Mouse (Mus musculus): Measurements from ENCODE around the gene Gm43064. TPM values are rescaled to one million over a fixed set of nuclear protein-coding genes. Genes with fewer than 3 reads are reported as not detected.
"Not testable (repeated sequence)": the region's sequence is repeated elsewhere in the genome, so short reads cannot be mapped to it uniquely, and the experiment has no call there.

Gene Gm43064
- polyA plus RNA-seq, 1 experiment from 2014 or later, result not detected

GRCm38 (mm10) chr3:103787225-103787624 lies 22.1 kb upstream of the Gm43064 start:
- Histone ChIP-seq H3K9me3 (no peaks in the 10 kb centered on the region), H3K27ac (no peak overlapping the region), H3K4me3 (no peak overlapping the region), H3K27me3 (ENCODE audit: insufficient read depth, poor library complexity, severe bottlenecking) (no peaks in the 10 kb centered on the region), H3K4me1 (peaks cover 24% of the 10 kb centered on the region), H3K36me3 (no peaks in the 10 kb centered on the region)
- 73% methylated on average over 7 of the region's 7 CpGs for WGBS
- no peak for DNase-seq (ENCODE audit: low spot score)

DNA sequence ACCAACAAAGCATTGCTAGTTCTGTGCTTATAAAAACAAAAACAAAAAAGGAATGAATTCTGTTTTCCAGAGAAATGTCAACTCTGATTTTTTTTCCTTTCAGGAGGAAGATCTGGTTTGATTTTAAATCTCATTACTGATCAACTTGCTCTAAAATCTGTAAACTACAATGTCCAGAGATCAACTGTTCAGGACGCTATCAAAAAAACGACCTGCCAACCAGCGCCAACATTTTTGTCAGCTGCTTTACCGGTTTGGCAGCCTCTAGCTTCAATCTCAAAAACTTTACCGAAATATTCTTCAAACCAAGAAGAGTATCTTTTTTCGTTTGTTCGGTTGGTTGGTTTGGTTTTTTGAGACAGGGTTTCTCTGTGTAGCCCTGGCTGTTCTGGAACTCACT lies 20.3 kb upstream of the Gm43064 start:
- no peaks in the 10 kb centered on the region for H3K9me3 ChIP-seq
- 81% methylated on average over 7 of the region's 7 CpGs for WGBS
- no peak for DNase-seq (ENCODE audit: low spot score)
- H3K27ac ChIP-seq, result no peak overlapping the region
- H3K36me3 ChIP-seq, result no peaks in the 10 kb centered on the region
- H3K27me3 ChIP-seq (ENCODE audit: insufficient read depth, poor library complexity, severe bottlenecking), result no peaks in the 10 kb centered on the region
- peaks cover 17% of the 10 kb centered on the region for H3K4me1 ChIP-seq
- H3K4me3 ChIP-seq, result peak overlapping the region; percentile 99

DNA sequence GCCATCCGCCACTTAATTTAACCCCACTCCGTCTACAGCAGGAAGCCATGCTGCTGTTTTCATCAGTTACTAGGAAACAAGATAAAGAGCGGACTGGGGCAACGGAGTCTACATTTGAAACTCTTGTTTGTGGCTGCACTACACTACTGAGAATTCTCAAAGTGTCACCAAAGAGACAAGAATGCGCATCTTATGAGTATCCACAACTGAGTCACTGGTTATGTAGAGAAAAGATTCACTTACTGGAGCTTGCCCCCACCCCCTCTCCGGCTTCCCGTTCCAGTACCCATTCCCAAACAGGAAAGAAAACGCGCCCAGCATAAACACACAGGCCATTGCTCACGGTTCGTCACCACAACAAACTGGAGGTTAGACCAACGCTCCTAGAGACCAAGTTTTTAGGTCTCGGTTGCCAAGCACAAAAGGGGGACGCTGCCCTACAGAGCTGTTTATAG lies 19.5 kb upstream of the Gm43064 start:
- Histone ChIP-seq H3K4me1 (peaks cover 16% of the 10 kb centered on the region), H3K27me3 (ENCODE audit: insufficient read depth, poor library complexity, severe bottlenecking) (no peaks in the 10 kb centered on the region)
- under 1% methylated on average over 14 of the region's 14 CpGs for WGBS

GRCm38 (mm10) chr3:103790346-103791145 lies 18.8 kb upstream of the Gm43064 start:
- WGBS, result under 1% methylated on average over 56 of the region's 61 CpGs
- peak; percentile 79 for DNase-seq (ENCODE audit: low spot score)
- Histone ChIP-seq H3K27me3 (ENCODE audit: insufficient read depth, poor library complexity, severe bottlenecking) (no peaks in the 10 kb centered on the region), H3K4me1 (peaks cover 12% of the 10 kb centered on the region), H3K36me3 (no peaks in the 10 kb centered on the region), H3K27ac (peak overlapping the region; percentile 99), H3K4me3 (peak overlapping the region; percentile 99), H3K9me3 (no peaks in the 10 kb centered on the region)

More for the DNA sequence above, 19.5 kb upstream of the Gm43064 start:
- no peaks in the 10 kb centered on the region for H3K9me3 ChIP-seq
- H3K4me3 ChIP-seq, result peak overlapping the region; percentile 99
- peak overlapping the region; percentile 99 for H3K27ac ChIP-seq
- no peaks in the 10 kb centered on the region for H3K36me3 ChIP-seq
- peak; percentile 82 for DNase-seq (ENCODE audit: low spot score)

DNA sequence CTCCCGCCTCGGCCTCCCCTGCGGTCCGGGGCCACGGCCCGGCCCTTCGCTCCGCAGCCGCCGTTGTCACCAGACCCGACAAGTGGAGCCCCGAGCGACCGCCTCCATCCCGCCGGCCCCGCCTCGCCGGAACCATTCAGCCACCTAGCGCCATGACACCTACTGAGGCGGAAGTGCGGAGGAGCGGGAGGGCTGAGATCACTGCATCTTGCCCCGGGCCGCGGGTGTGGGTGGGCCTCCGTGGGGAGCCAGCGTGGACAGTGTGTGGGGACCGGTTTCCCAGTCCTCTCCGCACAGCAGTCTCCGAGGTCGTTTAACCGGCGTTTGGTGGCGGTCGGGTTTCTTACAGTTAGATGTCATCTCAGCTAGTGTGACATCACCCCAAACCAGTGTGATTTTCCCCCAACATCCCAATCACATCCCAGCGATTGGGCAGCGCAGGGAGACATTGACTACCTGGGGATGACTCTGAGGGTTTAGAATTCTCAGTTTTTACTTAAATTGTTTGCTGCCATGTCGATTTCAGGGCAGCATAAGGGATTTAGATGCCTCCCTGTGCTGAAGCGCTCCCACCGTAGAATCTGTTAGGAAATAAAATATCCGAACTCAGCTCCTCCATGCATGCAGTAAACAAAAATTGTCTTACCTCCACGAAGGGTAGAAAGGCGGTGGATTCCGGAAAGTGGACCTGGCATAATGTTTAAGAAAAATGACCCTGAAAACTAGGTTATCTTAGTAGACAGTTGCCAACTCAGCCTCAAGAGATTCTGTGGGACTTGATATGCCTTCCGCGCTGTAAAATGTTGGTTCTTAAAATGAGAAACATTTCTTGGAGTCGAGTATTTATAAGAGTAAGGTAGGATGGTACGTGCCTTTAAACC lies 17.9 kb upstream of the Gm43064 start, which contains the start of gene Hipk1:
Gene Hipk1, minus strand, starts transcription at position 334 of the 881 bp plus-strand sequence.
- peak within 1 kb of the TSS; percentile 99 for H3K4me3 ChIP-seq
- no peaks in the 10 kb centered on the region for H3K36me3 ChIP-seq
- 10% methylated on average over 49 of the region's 49 CpGs for WGBS
- peak; percentile 97 for DNase-seq (ENCODE audit: low spot score)
- H3K27ac ChIP-seq, result peak within 1 kb of the TSS; percentile 99
- peaks cover 8% of the 10 kb centered on the region for H3K4me1 ChIP-seq
- no peaks in the 10 kb centered on the region for H3K27me3 ChIP-seq (ENCODE audit: insufficient read depth, poor library complexity, severe bottlenecking)
- H3K9me3 ChIP-seq, result no peaks in the 10 kb centered on the region

DNA sequence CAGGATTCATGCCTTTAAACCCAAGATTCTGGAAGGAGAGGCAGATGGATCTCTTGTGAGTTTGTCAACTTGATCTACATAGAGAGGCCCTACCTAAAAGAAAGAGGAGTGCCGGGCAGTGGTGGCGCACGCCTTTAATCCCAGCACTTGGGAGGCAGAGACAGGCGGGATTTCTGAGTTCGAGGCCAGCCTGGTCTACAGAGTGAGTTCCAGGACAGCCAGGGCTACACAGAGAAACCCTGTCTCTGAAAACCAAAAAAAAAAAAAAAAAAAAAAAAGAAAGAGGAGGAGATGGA lies 17.3 kb upstream of the Gm43064 start:
- WGBS, result 74% methylated on average over 5 of the region's 5 CpGs
- not testable (repeated sequence) for H3K4me1 ChIP-seq; DNase-seq (ENCODE audit: low spot score); H3K36me3 ChIP-seq; H3K27me3 ChIP-seq (ENCODE audit: insufficient read depth, poor library complexity, severe bottlenecking); H3K9me3 ChIP-seq
- H3K4me3 ChIP-seq, result peak overlapping the region; percentile 99
- peak overlapping the region; percentile 99 for H3K27ac ChIP-seq

GRCm38 (mm10) chr3:103792566-103792965 lies 16.8 kb upstream of the Gm43064 start:
- Histone ChIP-seq H3K4me1 (peaks cover 8% of the 10 kb centered on the region), H3K36me3 (no peaks in the 10 kb centered on the region), H3K27ac (peak overlapping the region; percentile 38; the same call in 1 of the 2 replicates), H3K4me3 (no peak overlapping the region), H3K9me3 (no peaks in the 10 kb centered on the region), H3K27me3 (ENCODE audit: insufficient read depth, poor library complexity, severe bottlenecking) (no peaks in the 10 kb centered on the region)
- WGBS, result 73% methylated on average over 1 of the region's 1 CpGs
- DNase-seq (ENCODE audit: low spot score), result no peak

DNA sequence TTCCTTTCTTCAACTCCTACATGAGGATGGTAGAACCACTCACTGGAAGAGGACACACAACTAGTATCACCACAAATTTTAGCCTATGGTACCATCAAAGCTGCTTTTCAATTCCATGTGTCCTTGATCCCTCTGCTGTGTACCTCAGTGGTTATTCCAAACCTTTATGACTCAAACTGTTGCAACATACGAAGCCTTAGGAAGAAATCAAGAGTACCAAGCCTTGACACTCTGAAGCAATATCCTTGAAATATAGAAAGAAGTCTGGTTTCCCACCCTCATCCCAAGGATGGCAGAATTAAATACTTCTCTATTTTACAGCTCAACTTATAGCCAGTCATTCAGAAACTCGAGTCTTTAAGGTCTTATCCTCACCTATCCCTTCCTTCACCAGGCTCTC lies 13.0 kb upstream of the Gm43064 start:
- 55% methylated on average over 2 of the region's 2 CpGs for WGBS
- no peak overlapping the region for H3K27ac ChIP-seq

GRCm38 (mm10) chr3:103799507-103799906 lies 9.9 kb upstream of the Gm43064 start:
- H3K4me3 ChIP-seq, result no peak overlapping the region
- peak overlapping the region; percentile 23; the same call in 1 of the 2 replicates for H3K27ac ChIP-seq
- DNase-seq (ENCODE audit: low spot score), result peak; percentile 80
- H3K9me3 ChIP-seq, result no peaks in the 10 kb centered on the region
- peaks cover 26% of the 10 kb centered on the region for H3K36me3 ChIP-seq
- H3K27me3 ChIP-seq (ENCODE audit: insufficient read depth, poor library complexity, severe bottlenecking), result no peaks in the 10 kb centered on the region
- 52% methylated on average over 2 of the region's 2 CpGs for WGBS
- peaks cover 9% of the 10 kb centered on the region for H3K4me1 ChIP-seq

More for the DNA sequence above, 13.0 kb upstream of the Gm43064 start:
- Histone ChIP-seq H3K4me1 (peaks cover 5% of the 10 kb centered on the region; the same call in 1 of the 2 replicates), H3K36me3 (0 out of 2 replicates have a peak, but pooled peaks cover 3% of the 10 kb centered on the region), H3K9me3 (no peaks in the 10 kb centered on the region), H3K4me3 (no peak overlapping the region), H3K27me3 (ENCODE audit: insufficient read depth, poor library complexity, severe bottlenecking) (no peaks in the 10 kb centered on the region)
- DNase-seq (ENCODE audit: low spot score), result no peak

DNA sequence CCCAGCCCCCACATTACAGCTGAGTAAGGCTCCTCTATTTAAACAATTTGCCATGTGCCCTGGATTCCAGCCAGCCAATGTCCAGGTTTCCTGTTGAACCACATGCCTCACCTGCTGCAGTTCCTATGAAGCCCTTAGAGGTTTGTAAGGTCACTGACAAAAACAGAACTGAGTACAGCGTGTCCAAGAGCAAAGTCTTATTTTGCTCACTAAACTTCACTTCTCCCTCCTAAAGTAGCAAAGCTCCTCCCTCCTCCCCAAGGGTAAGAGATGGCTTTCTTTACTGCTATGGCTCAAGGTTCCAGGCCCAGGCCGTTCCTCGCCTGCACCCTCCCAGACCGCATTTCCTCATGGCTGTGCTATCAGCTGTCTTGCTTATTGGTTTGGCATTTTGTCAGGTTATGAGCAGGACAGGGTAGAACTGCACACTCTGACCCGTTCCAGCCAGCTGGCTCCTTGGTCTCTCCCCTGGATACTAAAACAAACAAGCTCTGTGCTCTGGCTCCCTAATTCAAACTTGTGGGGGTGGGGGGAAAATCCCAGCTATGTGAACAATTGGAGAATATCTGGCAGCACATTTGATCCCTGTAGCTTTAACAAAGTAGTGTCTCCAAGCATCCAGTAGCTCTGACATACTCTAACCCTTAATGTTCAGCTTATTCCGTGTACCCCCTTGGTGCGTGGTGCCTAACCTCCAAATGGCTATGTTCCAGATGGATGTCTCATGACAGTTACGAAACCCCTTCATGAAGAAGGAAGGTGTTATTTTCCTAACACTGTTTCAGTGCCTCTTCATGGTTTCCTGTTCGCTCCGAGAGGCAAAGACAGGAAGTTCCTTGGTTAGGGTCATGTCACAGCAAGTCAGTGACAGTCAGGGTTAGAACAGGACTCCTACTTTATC lies 7.5 kb upstream of the Gm43064 start:
- Histone ChIP-seq H3K4me3 (no peak overlapping the region), H3K9me3 (no peaks in the 10 kb centered on the region), H3K27me3 (ENCODE audit: insufficient read depth, poor library complexity, severe bottlenecking) (no peaks in the 10 kb centered on the region), H3K4me1 (peaks cover 9% of the 10 kb centered on the region), H3K36me3 (peaks cover 43% of the 10 kb centered on the region), H3K27ac (peak overlapping the region; percentile 68)
- DNase-seq (ENCODE audit: low spot score), result no peak
- 67% methylated on average over 10 of the region's 10 CpGs for whole genome bisulfite sequencing

DNA sequence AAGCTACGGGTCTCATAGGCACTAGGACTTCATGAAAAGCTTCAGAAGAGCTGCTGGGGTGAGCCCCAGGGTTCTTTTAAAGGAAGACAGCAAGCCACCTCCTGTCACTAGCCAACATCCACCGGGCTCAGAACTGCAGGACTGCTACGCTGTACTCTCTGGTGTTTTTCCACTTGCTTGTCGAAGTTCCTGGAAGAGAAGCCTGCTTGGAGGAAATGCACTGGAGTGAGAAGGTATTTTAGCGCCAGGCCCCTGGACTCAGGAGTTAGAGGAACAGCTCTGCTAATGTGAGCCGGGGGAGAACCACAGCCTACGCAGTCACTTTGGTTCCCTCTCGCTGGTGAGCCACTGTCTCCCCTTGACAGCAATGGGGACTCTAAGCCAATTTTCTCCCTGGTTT lies 6.5 kb upstream of the Gm43064 start:
- no peak for DNase-seq (ENCODE audit: low spot score)
- WGBS, result 77% methylated on average over 8 of the region's 8 CpGs
- Histone ChIP-seq H3K9me3 (no peaks in the 10 kb centered on the region), H3K4me1 (peaks cover 11% of the 10 kb centered on the region), H3K27ac (peak overlapping the region; percentile 37; the same call in 1 of the 2 replicates), H3K36me3 (peaks cover 49% of the 10 kb centered on the region), H3K4me3 (no peak overlapping the region), H3K27me3 (ENCODE audit: insufficient read depth, poor library complexity, severe bottlenecking) (no peaks in the 10 kb centered on the region)

- H3K4me3 ChIP-seq, result no peak overlapping the region
- no peaks in the 10 kb centered on the region for H3K9me3 ChIP-seq
- 88% methylated on average over 1 of the region's 1 CpGs for WGBS
- peaks cover 27% of the 10 kb centered on the region for H3K4me1 ChIP-seq
- no peaks in the 10 kb centered on the region for H3K27me3 ChIP-seq (ENCODE audit: insufficient read depth, poor library complexity, severe bottlenecking)
- H3K27ac ChIP-seq, result no peak overlapping the region
- H3K36me3 ChIP-seq, result peaks cover 48% of the 10 kb centered on the region
- no peak for DNase-seq (ENCODE audit: low spot score)
Observed at GRCm38 (mm10) chr3:103805671-103806070, 3.7 kb upstream of the Gm43064 start.
